Mouse (Mus musculus): ENCODE data around the gene 4930452B06Rik. TPM values are rescaled to one million over a fixed set of nuclear protein-coding genes. Genes with fewer than 3 reads are reported as not detected.
A peak's percentile ranks its signal among the peaks of the same experiment; 100 is the strongest.

4930452B06Rik gene
- total RNA-seq, 2 experiments from 2014 or later, result 2.8 to 3.2 TPM

DNA sequence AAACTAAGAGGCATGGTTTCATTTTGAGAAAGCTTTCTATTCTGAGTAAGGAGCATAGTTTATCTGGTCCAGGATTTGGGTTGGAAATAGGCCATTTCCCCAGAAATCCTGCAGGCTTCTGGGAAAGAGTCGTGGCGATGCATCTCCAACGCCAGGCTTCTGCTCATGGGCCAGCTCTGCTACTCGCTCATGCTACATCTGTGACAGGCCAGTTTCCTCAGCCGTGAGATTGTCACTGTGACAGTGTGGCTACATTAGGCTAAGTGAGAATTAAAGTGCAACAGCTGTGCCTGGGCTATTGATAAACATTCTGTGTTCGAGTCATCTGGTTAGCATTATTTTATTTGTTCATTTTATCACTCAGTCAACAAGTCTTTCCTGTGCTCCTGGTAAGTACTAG is 140.8 kb downstream of the 4930452B06Rik start:
- DNase-seq, result no peak

DNA sequence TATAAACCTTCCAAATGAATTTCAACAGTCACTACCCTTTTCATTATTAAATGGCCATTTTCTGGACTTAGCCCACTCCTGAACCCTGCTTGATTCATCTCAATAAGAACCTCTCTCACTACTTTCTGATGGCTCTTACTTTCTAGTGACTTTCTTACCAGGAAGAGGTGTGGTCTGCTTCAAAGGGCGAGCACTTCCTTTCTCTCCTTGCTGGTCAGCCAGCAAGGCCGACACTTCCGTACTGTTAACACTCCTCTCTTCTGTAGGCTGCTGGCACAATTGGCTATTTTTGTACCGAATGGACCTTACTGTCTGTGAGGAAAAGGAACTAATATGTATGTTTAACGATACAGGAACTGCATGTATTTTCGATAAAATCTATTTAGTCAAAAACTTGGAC is 148.4 kb downstream of the 4930452B06Rik start:
- no peak for DNase-seq

- DNase-seq, result no peak
Measured at GRCm38 (mm10) chr14:8514071-8514470, 152.0 kb downstream of the 4930452B06Rik start.

DNA sequence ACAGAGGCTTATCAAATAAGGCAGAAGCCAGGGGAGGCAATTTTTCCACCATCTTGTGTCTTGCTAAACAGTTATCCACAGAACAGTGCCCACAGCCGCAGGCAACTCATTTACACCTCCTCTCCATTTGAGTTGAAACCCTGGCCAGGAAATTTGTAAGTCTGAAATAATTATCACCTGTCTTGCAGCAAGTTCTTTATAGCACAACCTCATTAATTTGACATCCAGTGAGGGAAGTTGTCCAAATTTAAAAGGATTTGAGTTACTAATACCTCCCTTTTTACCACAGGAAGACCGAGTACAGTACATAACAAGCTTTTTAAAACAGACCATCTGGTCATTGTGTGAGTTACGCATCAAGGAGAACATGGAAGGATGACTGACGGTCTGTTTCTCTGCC is 154.8 kb downstream of the 4930452B06Rik start:
- DNase-seq, result no peak

DNA sequence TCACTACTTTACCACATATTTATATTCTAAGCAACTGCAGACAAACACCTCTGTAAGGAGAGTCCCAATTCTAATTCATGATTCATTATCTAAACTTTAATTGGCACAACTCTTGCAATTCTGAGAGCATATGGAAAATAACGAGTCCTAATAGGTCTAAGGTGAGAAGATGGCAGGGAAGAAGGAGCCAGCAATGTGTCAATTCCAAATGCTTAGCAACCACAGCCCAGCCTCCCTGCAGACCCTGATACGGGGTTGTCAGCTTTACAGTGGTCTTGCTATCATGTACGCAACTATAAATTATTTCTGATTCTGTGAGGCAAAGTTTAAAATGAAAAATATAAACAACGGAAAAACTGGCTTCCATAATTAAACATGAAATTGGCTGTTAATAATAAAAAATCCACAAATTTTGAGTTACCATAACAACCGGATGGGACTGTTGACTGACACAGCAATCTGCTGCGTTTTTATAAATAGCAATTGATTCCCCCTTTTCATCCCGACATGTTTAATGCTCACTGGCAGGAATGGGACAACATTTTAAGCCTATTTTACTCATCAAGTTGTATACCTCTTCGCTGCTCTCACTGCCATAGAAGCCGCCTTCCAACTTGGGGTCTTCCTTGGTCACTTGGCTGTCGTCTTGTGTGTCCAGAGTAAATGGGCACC is 155.6 kb downstream of the 4930452B06Rik start:
- DNase-seq, result no peak

GRCm38 (mm10) chr14:8508669-8509068 is 157.4 kb downstream of the 4930452B06Rik start:
- no peak for DNase-seq

DNA sequence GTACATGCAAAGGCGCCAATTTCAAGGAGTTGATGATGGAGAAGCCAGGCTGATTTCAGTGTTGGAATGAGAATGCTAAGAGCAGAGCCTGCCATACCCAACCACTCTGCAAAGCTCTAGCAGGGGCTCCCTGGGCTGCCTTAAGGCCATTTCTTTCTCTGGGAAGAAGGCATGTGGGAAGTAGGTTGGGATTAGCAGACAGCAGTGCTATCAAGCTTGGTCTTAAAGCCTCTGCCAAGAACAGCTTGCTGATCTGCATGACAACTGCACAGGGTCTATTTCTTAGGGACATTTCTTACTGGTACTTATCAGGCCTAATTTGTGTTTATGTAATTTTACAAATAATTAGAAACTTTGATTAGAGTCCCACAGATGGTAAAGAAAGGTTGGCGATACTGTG is 161.8 kb downstream of the 4930452B06Rik start:
- DNase-seq, result no peak

GRCm38 (mm10) chr14:8503345-8503744 is 162.7 kb downstream of the 4930452B06Rik start:
- DNase-seq, result no peak

DNA sequence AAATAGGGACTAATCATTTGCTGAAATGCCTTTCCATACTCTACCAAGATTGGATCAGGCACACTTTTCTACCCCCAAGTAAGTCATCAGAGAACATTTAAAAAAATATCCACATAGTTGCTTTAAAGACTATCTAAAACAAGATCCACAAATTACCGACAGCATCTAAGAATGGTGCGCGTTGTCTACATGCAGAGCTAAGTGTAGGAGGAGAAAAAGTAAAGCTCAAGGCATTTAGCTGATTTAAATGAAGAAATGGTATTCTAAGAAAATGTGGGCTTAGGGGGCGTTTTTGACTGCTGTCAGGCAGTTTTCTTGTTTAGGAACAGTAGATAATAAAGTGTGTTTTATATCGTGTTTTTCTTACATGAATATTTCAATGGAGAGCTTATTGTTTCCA is 163.5 kb downstream of the 4930452B06Rik start:
- DNase-seq, result no peak

DNA sequence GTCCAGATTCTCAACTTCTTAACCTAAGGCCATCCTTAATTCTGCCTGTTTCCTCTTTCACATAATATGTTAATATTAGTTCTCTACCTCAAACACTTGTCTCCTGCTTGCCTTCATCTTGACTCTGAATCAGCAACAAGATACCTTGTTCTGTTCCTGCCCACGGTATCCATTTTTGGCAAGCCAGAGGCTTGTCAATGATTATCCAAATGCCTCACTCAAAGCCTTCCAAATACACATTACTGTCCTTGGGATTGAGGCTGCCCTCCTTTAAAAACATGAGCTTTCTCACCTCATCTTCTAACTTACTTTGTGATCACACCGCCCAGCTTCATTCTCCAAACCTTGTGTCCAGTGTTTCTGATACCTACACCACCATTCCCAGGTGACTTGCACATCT is 170.3 kb downstream of the 4930452B06Rik start:
- DNase-seq, result no peak

DNA sequence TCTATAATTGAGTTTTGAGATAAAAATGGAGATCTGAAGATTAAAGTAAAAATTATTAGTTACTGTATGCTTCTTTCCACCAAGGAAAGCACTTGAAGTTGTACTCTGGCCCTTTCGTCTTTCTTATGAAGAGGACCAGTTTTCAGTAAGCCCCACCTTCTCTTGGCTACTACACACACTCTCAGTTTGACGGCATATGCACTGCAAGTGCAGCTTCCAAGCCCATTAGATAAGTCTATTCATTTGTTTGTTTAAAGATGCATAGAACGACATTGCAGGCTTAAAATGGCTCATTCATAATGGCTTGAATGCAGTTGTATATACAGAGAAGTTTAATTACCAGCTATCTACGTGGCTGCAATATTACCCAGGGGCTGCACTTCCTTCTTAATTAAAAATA is 171.1 kb downstream of the 4930452B06Rik start:
- no peak for DNase-seq

- DNase-seq, result no peak
Measured at GRCm38 (mm10) chr14:8494260-8494659, 171.8 kb downstream of the 4930452B06Rik start.

- DNase-seq, result no peak
Measured at GRCm38 (mm10) chr14:8478098-8478497, 187.9 kb downstream of the 4930452B06Rik start.

- DNase-seq, result no peak
Measured at GRCm38 (mm10) chr14:8477348-8477747, 188.7 kb downstream of the 4930452B06Rik start.

GRCm38 (mm10) chr14:8476606-8477005 is 189.4 kb downstream of the 4930452B06Rik start:
- peak; percentile 33 for DNase-seq

DNA sequence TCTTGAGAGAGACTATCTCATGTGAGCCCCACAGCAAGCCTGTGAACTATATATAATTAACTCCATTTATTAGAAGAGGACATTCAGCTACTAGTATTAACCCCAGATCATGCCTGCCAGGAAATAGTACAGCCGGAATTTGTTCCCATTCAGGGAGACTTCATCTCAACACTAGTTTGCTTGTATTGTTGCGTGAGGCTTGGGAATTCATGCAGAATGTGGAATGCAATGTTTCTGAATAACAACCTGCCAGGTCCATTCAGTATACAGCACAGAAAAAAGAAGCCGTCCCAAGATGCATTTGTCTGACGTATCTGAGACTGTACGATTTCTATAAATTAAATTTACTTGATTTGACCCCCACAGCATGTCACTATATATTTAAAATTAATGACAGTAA is 190.2 kb downstream of the 4930452B06Rik start:
- no peak for DNase-seq

DNA sequence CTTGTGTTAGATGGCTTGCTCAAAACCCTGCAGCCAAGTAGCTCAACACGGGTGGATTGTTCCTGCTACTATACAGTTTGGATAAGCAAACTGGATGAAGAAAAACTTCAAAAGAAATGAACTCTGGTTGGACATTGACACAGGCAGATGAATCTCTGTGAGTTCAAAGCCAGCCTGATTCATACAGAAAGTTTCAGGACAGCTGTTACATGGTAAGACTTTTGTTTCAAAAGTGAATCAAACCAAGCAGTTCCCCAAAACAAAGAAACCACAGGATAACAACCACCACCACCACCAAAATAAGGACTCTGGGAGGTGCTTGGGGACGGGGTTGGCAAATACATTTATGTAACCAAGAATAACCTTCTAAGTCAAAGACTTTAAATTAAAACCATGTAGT is 193.2 kb downstream of the 4930452B06Rik start:
- no peak for DNase-seq

- no peak for DNase-seq
Measured at GRCm38 (mm10) chr14:8464401-8465154, 201.5 kb downstream of the 4930452B06Rik start.

- DNase-seq, result no peak
Measured at GRCm38 (mm10) chr14:8462973-8463372, 203.1 kb downstream of the 4930452B06Rik start.

GRCm38 (mm10) chr14:8462321-8462909 is 203.6 kb downstream of the 4930452B06Rik start:
- DNase-seq, result peak; percentile 3

GRCm38 (mm10) chr14:8460226-8461129 is 205.6 kb downstream of the 4930452B06Rik start:
- peak; percentile 73 for DNase-seq

DNA sequence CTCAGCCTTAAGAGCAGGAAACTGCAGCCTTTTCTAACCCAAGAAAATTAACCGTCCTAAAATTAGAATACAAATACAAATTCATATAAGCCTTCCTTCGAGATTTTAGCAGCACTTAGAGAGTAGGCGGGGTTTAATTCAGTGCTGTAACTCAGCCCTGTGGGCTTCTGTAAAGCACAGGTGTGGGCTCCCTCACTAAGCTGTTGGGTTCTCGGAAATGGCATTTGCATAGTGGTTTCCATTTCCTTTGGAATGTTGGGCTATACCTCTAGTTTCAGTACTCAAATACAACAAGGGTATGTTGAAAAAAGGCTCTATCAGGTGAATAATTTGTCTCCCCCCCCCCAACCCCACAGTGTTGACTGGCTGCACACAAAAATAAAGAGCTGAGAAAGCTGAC is 206.3 kb downstream of the 4930452B06Rik start:
- DNase-seq, result no peak
